Mouse (Mus musculus) CH12F3 (cell line): ENCODE data around the gene Gal3st3.

Source experiments
- in situ Hi-C: fragments of 300-500 bp; cut with MboI; formaldehyde crosslinking; loops from 2 replicates; pipeline ENCODE4 v1.14.3; 2020; ENCODE audit warnings: low sequenced_read_pairs

Gene Gal3st3

DNA sequence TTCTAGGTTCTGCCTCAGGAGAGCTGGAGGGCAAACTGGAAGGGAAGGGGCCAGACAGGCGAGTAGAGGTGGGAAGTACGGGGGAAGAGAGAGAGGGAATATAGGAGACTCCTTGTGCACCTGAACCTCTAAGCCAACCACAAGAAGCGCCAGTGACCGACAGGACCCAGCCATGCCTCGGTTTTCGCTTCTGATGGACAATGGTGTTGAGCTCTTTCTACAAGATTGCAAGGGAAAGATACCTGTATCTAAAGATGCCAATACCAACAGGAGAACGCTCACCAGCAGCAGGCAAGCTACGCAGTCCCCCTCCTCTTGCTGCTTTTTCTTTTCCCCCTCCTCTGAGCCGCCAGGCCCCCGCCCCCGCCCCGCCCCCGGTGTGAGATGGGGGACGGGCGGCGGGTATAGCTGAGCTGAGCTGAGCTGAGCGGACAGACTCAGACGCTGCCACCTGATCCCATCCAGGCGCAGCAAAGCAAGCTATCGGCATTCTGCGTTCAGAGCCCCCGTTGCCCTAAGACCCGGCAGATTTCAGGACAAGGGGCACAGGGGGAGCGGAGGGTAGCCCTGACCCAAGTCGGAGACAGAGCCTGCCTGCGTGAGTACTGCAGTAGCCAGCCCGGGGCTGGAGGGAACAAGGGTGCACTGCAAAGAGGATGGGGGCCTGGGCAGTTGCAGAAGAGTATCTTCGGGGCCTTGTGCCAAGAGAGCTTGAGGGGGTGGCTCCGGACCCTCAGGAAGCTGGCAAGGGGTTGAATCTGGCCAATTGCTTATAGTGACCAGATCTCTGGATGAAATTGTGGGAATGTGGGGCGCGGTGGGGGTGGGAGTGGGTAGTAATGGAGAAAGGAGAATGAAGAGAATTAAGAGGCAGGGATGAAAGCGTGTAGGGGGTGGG is at the start of gene Gal3st3:
Gene Gal3st3 (plus strand): TSS at position 429 of the 898 bp plus-strand sequence.
- in situ Hi-C loops = no loop called here

DNA sequence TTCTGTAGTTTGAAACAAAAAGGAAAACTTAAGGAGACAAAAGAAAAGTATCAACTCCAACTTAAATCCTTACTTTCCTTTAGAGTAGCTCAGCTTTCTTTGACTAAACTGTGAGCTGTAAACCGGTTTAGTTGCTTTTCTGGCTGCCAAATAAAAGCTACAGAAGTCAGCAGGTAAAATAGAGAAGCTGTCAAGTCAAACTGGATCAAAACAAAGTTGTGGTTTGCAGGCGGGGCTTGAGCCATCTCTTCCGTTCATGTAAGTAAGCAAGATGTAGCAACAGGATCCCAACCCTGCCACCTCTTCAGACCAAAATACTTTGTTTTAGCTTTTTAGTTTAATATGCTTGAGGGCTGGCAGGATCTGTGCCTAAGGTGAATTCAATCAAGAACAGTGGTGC is 41.0 kb upstream of the Gal3st3 start:
- in situ Hi-C loops = no loop called here

DNA sequence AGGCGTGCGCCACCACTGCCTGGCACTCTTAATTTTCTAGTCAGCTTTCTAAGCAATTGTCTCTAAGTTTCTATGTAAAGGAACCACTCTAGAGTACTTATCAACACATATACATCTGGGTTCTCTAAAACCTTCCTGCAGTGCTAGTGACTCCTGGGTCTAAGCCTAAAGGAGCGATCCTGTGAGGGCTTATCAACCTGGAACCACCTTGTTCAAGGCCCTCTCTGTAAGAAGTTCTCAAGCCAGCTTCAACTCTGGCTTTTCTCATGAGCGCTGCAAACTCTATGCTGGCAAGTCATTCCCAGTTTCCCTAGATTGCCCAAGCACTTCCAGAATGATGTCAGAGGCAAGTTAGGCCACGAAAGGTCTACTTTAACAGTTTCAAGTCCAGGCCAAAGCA is 31.1 kb upstream of the Gal3st3 start:
- in situ Hi-C loops = no loop called here

DNA sequence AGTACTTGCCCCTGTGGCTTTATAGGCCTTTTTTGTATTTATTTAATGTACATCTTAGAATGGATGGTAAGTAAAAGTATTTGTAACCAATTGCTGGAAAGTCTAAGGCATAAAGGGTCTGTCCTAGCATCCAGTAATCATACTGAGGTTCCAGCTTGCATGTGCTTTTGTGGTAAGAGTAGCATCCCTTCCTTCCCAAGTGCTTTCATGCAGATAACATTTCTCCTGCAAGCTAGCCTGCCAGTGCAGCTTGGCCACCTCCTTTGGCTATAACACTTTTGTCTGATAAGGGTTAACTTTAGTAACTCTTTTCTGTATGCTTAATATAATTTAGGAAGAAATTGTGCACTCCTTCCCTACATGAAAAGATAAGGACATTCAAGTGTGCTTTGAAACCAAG is 30.1 kb upstream of the Gal3st3 start:
- in situ Hi-C loops = no loop called here

- in situ Hi-C loops = no loop called here
Observed at GRCm38 (mm10) chr19:5268875-5269274, 29.3 kb upstream of the Gal3st3 start.

DNA sequence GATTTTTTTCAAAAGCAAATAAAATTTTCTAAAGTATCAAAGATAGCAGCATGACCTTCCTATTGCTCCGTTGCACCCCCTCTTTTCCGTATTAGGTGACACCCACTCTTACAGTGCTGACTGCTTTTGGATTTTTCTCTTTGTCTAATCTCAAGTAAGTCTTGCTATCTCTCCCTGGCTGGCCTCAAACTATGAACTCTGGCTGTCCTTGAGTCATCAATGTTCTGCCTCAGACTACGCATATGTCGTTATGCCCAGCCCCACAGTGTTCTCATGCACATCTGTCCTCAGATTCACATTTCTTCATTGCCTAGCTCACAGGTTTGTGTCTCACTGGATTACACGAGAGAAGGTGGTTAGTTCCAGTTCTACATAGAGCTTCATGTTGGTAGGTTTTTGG is 28.7 kb upstream of the Gal3st3 start:
- in situ Hi-C loops = no loop called here

DNA sequence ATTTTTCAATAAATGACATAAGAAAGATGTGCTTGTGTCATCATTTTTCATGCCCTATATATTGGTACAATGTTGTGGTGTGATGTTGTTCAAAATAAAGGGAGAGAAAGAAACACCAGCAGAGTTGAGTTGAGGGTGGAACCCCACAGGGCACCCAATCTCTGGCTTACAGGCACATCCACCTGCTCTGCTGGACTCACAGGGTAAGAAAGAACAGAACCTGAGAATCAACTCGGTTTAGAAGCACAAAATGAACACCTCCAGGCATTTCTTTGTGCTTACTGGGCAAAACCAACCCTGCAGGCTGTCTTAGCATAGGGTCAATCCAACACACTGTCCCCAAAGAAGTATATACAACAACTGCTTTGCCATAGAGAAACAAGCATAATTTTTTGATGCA is 26.7 kb upstream of the Gal3st3 start:
- in situ Hi-C loops = no loop called here

DNA sequence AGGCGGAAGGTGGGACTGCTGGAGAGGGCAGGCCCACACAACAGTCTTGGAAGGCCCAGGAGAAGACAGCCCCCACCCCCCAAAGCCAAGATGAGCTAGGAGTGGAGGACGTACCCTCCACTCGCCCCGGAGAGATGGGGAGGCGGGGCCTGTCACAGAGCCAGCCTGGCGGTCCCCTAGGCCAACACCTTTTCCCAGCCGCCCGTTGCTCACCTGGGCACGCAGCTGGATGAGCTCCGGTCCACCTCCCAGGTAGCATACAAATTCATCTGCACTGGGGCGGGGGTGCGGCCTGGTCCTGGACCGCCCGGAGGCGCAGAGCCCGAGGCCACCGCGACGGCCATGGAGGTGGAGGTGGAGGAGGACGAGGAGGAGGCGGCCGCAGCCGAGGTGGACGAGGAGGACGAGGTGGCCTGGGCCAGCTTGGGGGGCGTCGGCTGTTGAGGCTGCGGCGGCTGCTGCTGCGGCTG is 25.8 kb upstream of the Gal3st3 start:
- in situ Hi-C loops = no loop called here

DNA sequence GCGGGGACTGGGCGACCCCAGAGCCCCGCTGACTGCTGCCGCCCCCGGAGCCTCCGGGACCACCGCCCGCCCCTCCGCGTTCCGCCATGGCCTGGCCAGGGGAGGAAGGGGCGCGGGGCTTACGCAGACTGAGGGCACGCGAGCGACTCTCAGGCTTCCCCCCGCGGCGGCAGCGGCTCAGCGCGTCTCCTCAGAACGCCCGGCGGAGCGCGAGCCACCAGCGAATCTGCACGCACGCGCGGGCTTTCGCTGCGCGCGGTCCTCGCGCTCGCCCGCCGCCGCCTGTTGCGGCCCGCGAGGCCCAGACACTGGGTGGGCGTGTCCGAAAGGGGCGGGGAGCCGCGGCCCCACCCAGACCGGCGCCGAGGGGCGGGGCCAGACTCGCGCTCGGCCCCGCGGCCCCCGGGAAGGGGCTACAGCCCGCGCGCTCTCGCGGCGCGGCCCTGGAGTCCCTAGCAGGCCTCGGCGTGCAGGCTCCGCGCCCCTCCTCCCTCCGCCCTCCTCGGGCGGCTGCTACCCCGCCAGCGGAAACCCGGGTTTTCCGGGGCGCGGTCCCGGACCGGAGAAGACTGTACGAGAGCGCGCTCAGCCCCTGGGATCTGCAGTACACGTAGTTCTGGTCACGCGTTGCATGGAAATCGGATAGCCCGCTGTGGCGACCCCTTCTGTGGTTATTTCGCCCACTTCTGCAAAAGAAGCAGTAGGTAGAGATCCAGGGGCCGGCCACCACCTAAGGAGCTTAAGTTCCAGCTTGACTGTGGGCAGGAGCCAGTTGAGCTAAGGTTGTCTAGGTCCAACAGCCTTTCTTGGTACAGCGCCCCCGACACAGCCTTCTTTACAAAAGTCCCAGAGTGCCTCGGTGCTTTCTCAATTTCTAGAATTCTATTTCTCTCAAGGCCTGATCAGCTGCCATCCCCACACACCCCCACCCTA is 25.1 kb upstream of the Gal3st3 start, which contains the start of gene Pacs1:
Gene Pacs1 (minus strand): TSS at position 319 of the 933 bp plus-strand sequence.
- in situ Hi-C loops = no loop called here

DNA sequence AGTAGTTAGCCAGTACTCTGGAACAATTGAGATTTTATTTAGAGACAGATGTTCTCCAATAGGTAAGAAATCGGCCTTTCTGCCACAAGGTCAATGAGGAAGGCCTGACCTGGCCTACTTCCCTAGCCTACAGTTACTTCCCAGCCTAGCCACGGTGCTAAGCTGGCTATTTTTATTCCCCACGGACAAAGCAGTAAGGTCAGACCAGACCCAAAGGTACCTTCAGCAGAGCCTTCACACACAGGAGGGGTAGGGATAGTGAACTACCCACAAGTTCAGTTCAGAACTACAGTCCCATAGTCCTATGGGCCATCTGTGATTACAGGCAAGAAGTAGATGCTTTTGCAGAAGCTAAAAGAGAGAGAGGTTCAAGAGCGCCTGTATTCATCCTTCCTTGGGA is 24.2 kb upstream of the Gal3st3 start:
- in situ Hi-C loops = no loop called here

DNA sequence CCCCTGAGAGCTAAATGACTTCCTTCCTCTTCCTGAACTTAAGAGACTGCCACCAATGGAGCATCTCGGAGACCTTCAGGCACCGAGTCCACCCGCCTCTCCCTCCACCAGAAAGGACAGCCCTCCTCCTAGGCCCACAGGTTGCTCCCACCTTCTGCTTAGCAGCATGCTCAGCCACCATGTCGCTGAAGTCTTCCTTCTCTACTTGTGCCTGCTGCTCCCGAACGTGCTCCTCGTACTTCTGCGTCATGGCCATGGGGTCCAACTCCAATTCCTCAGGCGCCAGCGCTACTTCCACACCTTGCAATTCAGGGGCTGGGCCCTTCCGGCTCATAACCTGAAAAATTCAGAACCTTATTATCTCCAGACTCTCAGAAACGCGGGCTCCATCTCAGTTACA is 23.5 kb upstream of the Gal3st3 start:
- in situ Hi-C loops = no loop called here

DNA sequence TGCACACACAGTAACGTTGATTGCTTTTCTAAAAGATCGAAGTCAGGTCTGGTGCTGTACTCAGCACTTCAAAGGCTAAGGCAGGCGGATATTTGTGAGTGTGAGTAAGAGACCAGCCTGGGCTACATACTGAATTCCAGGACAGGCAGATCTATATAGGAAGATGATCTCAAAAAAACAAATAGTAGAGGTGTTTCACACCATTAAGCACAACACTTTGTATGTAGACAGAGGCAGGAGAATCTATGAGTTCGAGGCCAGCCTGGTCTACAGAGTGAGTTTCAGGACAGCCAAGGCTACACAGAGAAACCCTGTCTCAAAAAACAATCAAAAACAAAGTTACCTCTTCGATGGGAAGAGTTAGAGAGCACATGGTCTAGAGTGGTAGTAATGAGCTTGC is 22.4 kb upstream of the Gal3st3 start:
- in situ Hi-C loops = no loop called here

GRCm38 (mm10) chr19:5276531-5276930 is 21.6 kb upstream of the Gal3st3 start:
- in situ Hi-C loops = no loop called here

- in situ Hi-C loops = no loop called here
Observed at GRCm38 (mm10) chr19:5277140-5277539, 21.0 kb upstream of the Gal3st3 start.

- in situ Hi-C loops = no loop called here
Observed at GRCm38 (mm10) chr19:5278381-5278780, 19.8 kb upstream of the Gal3st3 start.

DNA sequence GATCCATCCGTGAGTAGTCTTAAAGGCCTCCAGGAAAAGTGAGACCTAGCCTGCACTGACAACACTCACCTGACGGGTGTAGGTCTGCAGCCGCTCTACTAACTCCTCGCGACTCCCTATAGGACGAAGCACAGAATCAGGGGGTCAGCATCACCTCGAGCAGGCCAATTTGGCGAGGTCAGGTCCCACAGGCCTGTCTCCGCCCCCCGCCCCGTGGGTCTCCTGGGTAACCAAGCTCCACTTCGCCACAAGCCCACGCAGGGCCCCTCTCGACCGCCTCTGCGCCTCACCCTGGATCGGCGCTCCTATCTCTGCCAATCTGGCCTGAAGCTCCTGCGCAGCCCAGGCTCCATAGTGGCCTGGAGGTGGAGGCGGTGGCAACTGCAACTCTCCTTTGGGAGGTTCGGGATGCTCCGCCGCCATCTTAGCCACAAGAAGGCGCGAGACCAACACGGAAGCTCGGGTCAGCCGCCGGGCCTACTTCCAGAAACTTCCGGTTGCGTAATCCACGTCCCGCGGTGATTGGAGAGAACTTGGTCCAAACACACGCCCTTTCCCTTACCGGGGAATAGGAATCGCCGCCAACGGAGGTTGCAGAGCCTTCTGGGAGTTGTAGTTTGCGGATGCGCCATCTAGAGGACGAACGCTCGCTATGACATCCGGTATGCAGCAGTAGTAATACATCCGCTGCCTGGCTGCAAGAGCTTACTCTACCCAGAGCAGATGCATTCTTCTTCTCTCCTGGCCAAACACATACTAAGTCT is 3.0 kb upstream of the Gal3st3 start, which contains the start of gene Sf3b2:
Gene Sf3b2 (minus strand): TSS at position 484 of the 764 bp plus-strand sequence.
- in situ Hi-C loops = no loop called here

- in situ Hi-C loops = no loop called here
Observed at GRCm38 (mm10) chr19:5295736-5296075, 2.4 kb upstream of the Gal3st3 start.

DNA sequence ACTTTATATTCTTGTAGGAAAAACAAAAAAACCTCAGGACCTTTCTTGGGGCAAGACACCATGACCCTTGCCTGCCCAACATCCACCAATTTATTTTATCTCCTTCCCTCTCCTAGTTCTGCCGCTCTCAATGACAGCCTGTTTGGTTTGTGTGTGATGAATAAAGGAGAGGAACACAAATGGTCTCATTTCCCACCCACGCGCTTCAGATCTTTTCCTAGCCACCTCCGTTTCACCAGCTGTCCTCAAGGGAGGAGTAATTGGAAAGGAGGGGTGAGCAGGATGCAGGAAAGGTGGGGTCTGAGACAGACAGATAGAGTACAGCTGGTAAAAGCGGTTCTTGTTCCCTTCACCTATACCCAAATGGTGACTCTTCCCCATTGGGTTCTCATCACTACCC is 1.5 kb upstream of the Gal3st3 start:
- in situ Hi-C loops = no loop called here

DNA sequence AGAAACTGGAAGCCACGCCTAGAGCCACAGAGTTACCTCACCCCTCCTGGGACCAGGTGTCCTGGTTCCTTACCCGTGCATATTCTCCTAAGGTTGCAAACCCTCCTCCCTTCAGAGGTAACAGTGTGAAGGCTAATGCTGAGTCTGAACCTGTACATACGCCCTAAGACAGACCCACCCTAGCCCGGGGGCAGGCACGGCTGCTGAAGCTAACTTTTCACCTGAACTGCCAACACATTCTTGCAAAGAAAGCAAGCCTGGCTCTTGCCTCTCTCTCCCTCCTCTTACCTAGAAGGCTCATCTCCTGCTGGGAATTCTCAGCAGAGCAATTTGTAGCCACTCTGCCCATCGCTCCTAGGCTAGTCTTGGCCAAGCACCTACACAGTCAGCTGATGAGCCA is 2.5 kb downstream of the Gal3st3 start:
- in situ Hi-C loops = no loop called here

DNA sequence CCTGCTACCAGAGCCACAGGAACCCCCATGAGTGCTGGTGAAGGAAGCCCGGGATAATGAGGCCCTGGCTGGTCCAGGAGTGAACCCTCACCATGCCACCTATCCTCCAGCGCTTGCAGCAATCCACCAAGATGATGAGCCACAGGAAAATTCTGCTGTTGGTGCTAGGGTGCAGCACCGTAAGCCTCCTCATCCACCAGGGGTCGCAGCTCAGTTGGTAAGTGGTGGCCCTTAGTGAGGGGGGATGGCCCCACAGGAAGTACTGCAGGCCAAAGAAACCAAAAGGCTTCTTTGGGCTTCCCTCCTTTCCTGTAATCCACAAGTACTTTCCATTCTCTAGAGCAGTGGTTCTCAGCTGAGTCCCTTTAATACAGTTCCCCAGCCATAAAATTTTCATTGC is 4.3 kb downstream of the Gal3st3 start:
- in situ Hi-C loops = no loop called here

- in situ Hi-C loops = no loop called here
Observed at GRCm38 (mm10) chr19:5306279-5306678, 8.1 kb downstream of the Gal3st3 start.
